Mouse (Mus musculus) right cerebral cortex, postnatal 10 days (tissue): ENCODE data around the gene Opn1sw.

Source experiments
- DNase-seq, 2 experiments: peaks; one replicate each; pipeline ENCODE4 v3.0.0; 2021; ENCODE audit warnings: low spot score in 2 of 2

Opn1sw gene

DNA sequence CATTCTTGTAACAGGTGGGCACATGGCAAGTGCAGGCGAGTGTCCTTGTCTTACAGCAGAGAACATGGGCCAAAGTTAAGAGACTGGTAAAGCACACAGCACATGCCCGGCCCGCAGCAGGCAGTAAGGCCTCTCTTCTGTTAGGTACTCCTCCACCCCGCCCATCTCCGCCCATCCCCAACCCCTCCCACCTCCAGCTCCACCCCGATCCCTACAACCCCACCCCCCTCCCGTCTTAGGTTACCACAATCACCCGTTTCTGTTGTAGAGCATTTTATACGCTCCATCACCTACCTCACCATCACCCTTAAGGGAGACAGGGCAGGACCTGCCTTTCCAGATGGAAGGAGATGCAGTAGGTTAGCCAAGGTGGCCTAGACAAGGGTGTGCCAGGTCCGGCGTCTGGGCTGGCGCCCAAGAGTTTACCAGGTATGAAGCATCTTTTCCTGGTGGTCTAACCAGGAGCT lies at the start of gene Opn1sw:
Opn1sw (minus strand) TSS at position 417 of the 467 bp plus-strand sequence.
- DNase-seq: no peak

DNA sequence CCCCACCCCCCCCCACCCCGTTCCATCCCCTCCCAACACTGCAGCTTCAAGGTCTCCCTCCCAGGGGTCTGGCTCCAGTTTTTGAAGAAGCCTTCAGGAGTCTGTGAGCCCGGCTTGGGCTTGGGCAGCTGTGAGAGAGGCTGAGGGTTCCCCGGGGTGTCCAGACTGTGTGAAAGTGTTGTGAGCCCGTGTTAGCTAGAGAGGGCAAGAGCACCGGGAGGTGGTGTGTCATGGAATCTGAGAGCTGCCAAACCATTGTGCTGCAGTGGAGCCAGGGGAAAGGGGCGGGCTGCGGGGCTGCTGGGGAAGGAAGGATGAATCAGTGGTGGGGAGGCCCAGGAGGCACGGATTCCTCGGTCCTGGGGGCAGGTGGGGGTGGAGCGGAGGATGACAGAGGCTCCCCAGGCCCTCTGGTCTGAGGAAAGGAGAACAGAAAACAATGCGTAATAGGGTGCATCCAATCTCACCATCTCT lies 48.2 kb upstream of the Opn1sw start:
- DNase-seq: peak in 1 of 2 experiments; percentile 39

DNA sequence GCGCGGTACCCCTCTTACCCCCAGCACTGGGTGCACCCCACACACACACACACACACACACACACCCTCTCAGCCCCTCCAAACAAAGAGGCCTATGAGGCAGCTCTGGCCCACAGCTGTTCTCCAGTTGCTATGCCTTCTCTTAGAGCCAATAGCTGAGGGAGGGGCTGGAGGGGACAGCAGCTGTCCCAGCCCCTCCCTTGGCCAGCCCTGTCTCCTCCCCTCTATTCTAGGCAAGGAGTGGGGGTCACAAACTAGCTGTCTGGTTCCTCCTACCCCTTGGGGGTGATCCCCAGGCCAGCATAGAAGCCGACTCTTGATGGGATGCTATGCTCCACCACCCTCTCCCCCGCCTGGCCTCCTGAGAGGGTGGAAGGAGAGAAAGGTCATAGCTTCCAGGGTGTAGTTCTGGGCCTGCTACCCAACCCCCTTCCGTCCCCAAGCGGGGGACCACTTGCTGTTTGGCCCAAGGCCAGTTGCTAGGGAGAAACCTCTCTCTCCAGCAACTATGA lies 47.7 kb upstream of the Opn1sw start:
- DNase-seq: no peak

DNA sequence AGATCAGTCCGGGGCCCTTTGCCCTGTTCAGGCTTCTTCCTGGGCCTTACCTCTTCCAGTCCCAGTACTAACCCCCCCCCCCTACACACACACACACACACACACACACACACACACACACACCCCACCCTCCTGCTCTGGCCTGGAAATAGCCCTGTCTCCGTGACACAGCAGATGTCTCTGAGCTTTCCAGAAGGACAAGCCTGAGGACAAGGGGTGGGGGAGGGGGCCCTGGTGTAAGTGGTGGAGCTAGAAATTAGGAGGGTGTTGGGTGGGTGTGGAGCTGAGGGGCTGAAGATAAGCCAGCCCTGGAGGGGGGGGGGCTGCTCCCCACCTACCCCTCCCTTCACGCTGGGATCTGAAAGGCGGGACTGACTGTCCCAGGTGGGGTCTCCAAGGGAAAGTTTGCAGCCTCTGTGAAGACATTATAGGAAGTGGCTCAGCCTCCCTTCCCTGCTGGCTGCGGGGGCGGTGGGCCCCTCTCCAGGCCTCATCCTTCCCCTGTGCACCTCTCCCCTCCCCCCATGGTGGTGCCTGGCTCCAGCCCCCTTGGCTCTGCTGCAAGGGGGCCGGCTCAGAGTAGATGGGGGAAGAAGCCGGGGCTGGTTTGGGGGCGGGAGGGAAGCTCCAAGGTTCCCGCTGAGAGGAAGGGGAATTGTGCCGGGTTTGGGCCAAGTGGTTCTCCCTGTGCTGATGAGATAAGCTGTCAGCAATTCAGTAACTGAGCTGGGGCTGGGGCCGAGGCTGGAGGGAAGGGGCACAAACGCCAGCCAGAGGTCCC lies 46.8 kb upstream of the Opn1sw start:
- peak; percentile 50 to 52 for DNase-seq

DNA sequence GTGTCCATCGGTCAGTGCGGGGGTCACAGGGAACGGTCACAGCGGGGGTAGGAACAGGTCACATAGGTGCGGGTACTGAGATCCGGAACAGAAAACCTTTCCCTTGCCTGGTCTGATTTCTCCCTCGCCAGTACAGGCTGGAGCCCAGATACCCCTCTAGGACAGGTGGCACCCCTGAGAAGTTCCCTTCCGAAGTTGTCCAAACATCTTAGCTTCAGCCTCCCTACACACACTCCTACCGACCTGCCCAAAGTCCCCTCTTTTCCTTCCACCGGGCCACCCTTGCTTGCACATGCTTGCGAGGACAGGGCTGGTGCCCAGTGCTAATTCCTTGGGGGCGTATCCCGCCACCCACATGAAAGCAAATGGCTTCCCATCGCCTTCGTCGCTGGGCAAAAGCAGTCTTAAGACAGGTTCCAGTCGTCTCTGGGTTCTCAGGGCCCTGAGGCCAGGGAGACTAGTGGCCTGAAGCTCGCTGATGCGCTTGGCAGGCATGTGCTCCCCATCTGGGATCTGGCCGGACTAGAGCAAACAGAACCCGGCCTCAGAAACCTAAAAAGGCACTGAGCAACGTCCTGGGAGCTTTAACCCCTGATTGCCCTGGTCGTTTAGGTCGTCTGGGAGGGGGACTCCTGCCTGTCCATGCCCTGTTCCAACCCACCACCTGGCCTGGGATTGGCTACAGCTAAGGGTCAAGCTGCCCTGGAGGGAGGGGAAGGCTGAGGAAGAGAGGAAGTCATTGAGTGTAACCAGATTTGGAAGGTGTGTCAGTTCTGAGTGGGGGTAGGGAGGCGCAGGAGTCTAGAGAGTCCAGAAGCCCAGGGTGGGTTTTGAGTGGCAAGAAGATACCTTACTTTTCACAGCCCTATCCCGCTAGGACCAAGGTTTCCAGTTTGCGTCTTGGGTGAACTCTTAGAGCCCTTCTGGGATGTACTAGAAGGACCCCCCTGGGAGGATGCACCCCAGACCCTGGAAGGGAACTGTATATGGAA lies 45.8 kb upstream of the Opn1sw start:
- DNase-seq: no peak

DNA sequence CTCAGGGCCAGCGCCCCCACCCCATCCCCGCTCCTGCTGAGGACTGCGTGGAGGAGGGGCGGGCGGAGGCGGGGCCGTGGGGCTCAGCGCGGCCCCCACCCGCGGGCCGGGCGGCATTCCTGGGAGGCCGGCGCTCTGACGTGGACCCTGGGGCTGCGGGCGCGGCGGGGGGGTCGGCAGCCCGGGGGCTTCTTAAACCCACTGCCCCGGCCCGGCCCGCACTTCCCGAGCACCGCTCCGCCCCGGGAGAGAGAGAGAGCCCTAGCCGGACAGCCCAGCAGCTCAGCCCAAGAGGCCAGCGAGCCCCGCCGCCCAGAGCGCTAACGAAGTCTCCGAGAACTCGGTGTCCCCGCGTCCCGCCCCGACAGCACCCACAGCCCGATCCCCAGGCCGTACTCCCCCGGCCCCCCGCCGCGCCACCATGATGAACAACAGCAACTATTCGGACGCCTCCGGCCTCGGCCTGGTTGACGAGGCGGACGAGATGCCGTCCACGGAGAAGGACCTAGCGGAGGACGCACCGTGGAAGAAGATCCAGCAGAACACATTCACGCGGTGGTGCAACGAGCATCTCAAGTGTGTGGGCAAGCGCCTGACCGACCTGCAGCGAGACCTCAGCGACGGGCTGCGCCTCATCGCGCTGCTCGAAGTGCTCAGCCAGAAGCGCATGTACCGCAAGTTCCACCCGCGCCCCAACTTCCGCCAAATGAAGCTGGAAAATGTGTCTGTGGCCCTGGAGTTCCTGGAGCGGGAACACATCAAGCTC lies 45.0 kb upstream of the Opn1sw start, which contains the start of gene Flnc:
Flnc (plus strand) TSS at position 219 of the 766 bp plus-strand sequence.
- DNase-seq: no peak

DNA sequence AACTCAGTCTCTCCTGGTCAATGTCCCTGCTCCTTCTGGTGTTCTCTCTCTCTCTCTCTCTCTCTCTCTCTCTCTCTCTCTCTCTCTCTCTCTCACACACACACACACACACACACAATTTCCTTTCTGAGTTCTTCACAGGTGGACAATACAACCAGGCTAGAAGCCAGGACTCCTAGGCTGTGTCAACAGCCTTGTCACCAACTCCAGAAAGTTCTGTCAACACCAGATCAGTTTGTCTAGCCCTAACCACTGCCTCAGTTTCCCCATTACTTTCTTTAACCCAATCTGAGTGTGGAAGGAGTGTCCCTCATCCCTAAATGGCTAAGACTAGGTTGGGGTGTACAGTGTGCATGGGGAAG lies 44.4 kb upstream of the Opn1sw start:
- no peak for DNase-seq

DNA sequence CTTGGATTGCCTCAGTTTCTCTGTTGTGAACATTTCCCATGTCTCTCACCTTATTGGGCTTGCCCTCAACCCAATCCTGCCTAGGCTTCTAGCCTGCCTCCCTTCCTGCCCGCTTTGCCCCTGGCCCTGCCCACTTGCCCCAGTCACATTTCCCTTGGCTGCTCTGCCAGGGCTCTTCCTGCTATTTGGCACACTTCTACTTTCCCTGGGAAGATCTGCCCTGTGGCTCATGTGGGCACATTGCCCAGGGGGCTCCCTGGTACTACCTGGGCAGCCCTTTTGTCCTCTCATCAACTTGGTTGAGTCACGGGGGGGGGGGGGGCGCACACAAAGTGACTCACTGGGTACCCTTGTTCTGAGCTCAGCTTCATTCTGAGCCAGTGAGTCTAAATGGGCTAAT lies 43.9 kb upstream of the Opn1sw start:
- DNase-seq: no peak

DNA sequence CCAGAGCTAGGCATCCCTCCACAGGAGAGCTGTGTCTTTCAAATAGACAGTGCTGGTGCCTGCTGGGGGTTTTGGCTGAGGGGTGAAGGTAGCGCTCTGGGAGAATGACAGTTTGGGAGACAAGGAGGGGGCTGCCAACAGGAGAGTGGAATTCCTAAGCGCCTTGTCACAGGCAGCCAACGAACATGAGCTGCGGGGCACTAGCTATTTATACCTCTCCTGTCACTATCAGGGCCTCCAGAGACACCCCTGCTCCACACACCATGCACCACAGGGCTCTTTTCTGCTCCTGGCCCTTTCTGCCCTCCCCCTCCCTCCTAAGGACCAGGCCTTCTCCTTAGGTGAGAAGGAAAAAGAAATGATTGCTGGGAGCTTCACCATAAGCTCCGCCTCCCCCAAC lies 43.2 kb upstream of the Opn1sw start:
- DNase-seq: no peak

DNA sequence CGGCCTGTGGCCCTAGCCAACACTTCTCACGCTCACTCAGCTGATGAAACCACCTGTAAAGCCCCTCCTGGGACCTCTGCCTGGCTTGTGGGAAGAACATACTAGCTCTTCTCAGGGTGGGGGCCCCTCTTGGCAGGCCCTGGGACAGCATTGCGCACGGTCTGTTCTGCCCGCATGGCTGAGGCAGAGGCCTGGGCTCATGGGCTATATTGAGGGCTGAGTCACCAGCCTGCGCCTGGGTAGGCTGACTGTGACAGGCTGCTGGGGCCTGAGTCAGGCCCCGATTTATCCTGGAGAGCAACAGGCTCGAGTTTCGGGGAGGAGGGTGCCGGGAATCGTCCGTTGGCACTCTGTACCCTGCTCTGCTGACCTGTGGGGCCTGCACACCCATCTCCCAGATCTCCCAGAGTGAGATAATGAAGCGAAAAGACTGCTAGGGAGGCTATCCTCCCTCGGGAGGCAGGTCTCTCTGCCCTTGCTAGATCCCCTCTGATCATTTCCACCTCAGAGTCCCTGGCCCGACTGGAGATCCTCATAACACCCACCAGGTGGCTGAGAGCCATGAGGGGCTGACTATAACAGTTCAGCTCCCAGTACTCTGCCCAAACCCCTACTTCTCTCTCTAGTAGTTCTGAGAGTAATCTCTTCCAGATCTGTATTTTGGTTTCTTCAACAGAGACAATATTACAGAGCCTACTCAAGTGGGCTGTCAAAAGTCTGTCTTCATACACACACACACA lies 42.6 kb upstream of the Opn1sw start:
- DNase-seq: no peak

DNA sequence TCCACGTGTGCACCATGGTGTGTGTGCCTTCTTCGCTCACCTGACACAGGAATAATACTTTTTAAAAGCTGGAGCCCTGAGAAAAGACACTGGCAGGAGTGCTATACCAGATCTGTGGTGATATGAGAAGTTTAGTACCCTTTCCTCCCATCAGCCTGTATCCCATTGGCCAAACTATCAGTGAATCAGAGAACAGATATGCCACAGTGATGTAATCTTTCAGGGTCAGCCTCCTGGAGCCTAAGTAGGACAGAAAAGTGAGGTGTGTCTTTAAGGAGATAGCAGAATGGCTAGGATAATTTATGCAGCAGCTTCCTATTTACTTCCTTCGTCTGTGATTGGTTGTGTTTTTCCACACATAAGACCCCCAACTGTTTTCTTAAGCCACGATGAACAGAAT lies 39.9 kb upstream of the Opn1sw start:
- no peak for DNase-seq

DNA sequence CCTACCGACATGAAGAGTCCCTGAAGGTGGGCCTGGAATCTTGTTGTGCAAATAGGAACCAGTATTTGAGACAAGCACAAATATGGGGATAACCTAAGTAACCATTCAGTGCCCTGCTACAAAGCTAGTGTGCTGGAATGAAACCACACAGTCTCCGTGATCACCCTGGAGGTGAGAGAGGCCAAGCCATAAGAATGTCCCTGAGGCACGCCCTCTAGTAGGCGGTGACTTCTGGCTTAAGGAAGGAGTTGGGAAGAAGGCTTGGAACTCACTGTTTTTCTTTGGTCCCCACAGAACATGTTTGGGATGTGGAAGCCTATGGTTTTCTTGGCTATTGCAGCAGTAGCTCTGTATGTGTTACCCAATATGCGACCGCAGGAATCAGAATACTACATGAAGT lies 38.1 kb upstream of the Opn1sw start:
- no peak for DNase-seq

DNA sequence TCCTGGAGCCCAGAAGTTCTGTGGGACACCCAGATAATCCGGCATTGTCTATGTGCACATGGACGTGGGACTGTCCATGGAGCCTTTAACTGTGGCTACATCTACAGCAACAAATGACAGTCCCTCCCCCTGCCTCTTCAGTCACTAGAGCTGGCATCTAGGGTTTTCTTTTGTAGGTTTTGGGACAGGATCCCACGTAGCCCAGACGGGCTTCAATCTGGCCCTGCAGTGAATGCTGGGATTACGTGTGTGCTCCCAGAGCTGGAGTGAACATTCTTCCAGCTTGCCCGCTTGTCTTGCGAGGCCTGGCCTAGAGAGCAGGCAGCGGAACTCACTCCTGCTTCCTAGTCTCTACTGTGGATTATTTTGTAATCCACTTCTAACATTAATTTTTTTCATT lies 36.9 kb upstream of the Opn1sw start:
- no peak for DNase-seq

DNA sequence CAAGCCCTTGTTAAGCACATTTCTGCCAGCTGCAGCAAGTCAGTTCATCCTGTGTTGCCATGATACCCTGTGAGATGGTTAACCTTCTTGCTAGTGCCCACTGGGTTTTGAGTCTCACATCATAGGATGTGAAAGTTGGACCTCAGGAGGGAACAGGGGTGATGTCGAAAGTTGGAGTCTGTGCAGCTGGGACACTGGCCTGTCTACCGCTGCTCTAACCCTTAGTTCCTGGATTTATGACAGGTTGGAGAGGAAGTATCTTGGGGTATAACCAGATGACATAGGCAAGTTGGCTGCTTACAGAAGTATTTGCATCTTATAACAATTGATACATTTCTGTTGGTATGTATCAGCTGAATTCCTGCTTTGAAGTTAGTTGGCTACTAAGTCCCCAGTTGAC lies 32.3 kb upstream of the Opn1sw start:
- no peak for DNase-seq

DNA sequence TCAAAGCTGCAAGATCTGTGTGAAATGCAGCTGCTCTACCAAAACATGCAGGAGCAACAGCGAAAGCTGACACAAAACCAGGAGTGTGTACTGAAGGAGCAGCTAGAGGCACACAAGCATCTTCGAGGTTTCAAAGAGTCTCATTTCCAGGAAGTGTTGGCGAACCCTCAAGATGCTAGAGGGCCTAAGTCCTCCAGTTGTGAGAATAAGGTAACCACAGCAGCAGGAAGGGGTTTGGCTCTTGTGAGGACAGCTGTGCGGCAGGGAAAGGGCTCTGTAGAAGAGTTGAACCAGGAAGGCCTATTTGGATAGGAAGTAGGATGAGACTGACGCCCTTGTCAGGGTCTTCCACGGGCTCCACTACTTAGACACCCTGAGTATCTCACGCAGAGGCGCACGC lies 27.2 kb upstream of the Opn1sw start:
- no peak for DNase-seq

DNA sequence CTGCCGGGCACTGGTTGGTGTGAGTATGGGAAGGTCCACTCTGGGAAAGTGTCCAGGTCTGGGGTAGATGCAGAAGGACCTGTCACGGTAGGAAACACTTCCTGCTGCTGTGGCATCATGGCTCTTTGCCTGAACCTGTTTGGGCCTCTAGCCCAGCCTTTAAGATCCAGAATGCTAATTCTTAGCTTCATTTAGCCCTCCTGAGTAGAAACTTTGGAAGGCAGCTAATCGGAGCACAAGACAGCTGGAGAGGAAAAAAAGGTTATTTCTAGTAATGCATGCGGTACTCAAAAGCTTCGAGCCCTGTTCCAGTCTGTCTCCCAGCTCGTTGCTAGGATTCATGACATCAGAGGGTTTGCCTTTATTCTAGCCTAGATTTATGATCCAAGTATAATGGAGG lies 18.1 kb upstream of the Opn1sw start:
- DNase-seq: peak in 1 of 2 experiments; percentile 60

DNA sequence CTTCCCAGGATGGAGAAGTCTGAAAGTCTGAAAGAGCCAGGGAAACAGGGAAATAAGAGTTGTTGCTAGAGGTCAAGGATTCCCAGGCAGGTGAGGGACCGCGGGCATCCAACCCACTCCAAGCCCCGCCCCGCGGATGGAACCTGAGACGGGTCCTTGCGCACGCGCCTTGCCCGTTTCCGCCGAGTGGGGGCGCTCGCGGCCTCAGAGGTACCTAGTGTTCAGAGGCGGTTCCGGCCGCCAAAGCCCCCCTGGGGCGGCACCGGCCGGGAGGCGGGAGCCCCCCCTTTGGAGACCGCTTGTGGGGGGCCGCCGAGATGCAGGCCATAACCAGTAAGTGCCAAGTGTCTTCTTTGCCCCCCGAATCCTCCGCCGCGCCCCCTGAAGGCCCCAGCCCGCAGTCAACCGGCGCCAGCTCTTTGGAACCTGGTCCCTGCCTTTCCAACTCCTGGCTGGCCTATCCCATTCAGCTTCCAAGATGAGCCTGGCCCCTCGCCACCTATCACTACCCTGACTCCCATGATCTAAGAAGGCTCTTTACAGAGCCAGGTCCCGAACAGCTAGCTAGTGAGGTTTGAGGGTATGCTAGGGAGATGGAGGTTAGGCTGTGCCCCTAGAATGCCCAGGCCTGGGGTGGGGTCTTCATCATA lies 14.6 kb upstream of the Opn1sw start:
- DNase-seq: no peak

DNA sequence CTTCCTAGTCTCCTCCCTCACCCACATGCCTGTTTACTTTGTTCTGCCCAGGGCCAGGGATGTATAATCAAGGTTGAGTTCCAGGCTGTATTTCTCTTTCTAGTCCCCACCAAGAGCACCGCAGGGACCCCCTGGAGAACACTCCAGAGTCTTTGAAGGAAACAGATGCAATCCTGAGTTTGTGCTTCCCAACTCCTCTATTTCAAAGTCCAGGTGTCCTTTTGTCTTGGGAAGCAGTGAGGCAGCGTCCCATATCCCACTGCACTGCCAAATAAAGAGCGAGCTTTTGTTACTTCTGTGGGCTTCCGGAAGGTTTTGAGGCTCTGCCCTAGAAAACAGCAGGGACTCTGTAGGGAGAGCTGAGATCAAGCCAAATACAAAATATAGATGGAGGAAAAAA lies 11.6 kb upstream of the Opn1sw start:
- no peak for DNase-seq

DNA sequence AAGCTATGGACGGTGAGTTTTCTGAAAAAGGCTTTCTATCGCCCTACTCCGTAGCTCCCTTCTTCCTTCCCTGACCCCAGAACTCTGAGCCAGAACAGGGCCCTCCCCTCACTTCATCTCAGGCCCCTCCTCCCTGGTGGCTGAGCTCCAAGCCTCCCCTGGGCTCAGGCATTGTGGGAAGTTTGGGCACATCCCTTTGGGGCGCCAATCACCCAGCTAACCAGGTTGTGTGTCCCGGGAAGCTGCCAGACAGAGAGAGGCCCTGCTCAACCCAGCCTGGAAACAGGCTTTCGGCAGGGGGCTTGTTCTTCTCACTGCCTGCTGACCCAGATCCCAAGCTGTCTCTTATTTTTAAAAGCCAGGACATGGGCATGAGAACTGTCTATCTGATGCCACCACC lies 9.3 kb upstream of the Opn1sw start:
- peak; percentile 71 to 76 for DNase-seq
